ENCODE assay signal across 8 mouse cellular contexts in the genomic region with DNA sequence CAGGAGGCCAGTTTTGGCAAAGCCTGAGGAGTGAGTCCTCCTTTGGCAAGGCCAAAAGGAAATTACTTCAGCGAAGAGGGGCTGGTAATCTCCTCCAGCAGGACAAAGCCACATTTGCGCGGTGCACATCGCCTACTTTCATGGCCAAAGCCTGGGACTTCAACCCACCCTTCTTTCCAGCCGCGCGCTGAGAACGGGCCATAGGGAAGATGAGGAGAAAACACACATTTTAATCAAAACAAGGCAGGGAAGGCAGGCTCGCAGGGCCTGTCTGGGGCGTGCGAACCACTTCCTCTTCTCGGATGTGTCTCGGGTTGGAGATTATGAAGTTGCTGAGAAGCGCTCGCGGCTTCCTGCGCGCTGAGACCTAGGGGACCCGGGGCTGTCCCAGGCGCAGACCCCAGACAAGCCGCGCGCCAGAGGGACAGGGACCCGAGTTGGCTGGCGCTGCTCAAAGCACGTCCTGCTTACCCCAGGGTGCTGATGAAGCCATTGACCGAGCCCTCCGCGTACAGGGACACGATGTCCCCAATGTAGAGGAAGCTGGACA. TPM values are rescaled to one million over a fixed set of nuclear protein-coding genes. Genes with fewer than 3 reads are reported as not detected.
DNase-seq lines count a peak whose midpoint lies in the region; ATAC-seq lines count a peak whose summit lies in the region.

No protein-coding gene starts in this region.

- peak overlapping the region; percentile 93 for H3K27ac ChIP-seq in heart, embryonic 15.5 days

- H3K4me1 ChIP-seq in heart, embryonic 15.5 days (replicated peaks), result peaks cover 40% of the 10 kb centered on the region

- peak overlapping the region; percentile 95 for H3K4me2 ChIP-seq in heart, embryonic 15.5 days

- peak; percentile 76 for DNase-seq in CD4-positive, CD25-positive, alpha-beta regulatory T cell, adult 2 months (ENCODE audit: low read depth, low spot score)
- DNase-seq in adipocyte (ENCODE audit: low spot score), result peak; percentile 32
- DNase-seq in fibroblast of lung, adult 2 months (ENCODE audit: low read depth), result peak; percentile 18
- DNase-seq in kidney, postnatal 10 days, result peak; percentile 66
- DNase-seq in lung, postnatal 10 days, result peak; percentile 66
- peak; percentile 13 for DNase-seq in ovary, postnatal 10 days (ENCODE audit: low spot score)
- peak; percentile 85 for DNase-seq in thymus, postnatal 4 days

- peak overlapping the region; percentile 82 for H3K9ac ChIP-seq in heart, embryonic 15.5 days

- under 1% methylated on average over 30 of the region's 30 CpGs for WGBS in heart, embryonic 15.5 days

- no peaks in the 10 kb centered on the region for H3K36me3 ChIP-seq in heart, embryonic 15.5 days

- H3K27me3 ChIP-seq in heart, embryonic 15.5 days, result no peaks in the 10 kb centered on the region

- peak; percentile 37 for ATAC-seq in heart, embryonic 15.5 days (replicated peaks; ENCODE audit: insufficient number of reproducible peaks, insufficient read depth, low FRiP score, low read depth)

- peak overlapping the region; percentile 75 for H3K4me3 ChIP-seq in heart, embryonic 15.5 days

- H3K9me3 ChIP-seq in heart, embryonic 15.5 days (replicated peaks), result no peaks in the 10 kb centered on the region

RNA-seq across cellular contexts. Expression of gene Itpr2, which starts 0.6 kb away (rescaled TPM):
- 39.2 and 49.5 TPM in 2 replicates for polyA plus RNA-seq in heart, embryonic 15.5 days (2015; fragmentation: Nextera tagmentation; extraction: Ambion mirVana)

Comparison
In these comparisons a context has a peak if more than half of its experiments do, and no peak if none do; other contexts are left out.
1. Peak in every context shown above with its lines: DNase-seq, ATAC-seq, H3K4me3 ChIP-seq and H3K27ac ChIP-seq.
2. DNase-seq: peak in every context shown above with its lines; median percentile 85 in thymus, postnatal 4 days; 76 in CD4-positive, CD25-positive, alpha-beta regulatory T cell, adult 2 months; 66 in kidney, postnatal 10 days; 66 in lung, postnatal 10 days; 32 in adipocyte; 18 in fibroblast of lung, adult 2 months; 13 in ovary, postnatal 10 days.